ENCODE assay signal across 9 mouse cellular contexts in the genomic region with DNA sequence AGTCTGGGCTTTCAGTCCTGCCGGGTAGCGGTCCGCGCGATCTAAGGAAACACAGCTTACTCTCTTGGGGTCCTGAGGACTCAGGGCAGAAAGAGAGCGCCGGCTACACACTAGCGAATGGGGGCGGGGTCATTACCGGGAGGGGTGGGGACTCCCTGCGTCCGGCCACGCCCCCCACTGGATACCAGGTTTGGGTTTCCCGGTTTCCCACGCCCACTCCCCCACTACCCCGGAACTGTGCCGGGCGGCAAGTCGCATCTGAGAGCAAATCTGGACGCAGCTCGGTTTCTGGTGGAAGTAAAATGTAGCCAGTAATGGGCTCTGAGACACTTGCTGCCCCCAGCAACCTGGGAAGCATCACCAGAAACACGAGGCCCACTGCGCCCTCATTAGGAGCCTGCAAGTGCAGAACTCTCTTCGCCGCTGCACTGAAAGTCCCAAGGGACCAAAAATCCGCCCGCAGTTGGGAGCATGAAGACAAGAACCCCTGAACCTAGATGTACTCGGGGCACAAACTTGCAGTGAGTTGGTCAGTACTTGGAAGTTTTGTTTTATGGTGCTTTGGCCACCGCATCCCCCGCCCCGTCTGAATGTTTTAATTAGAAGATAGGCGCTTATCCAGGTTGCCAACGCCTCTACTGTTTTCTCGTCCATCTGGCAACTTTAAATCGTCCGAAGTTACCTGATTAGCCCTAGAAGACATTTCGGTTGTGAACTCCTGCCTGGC. TPM values are rescaled to one million over a fixed set of nuclear protein-coding genes. Genes with fewer than 3 reads are reported as not detected.
DNase-seq lines count a peak whose midpoint lies in the region; ATAC-seq and TF ChIP-seq lines count a peak whose summit lies in the region.
"Had no signal": no experiment of that assay in that cellular context is flagged by ENCODE, and none has a peak within 500 bp of the region (broad histone marks: within the 10 kb centered on the region; RNA-seq: fewer than 3 reads in every experiment).

Kdr (minus strand) TSS at position 85 of the 727 bp plus-strand sequence.

- peak within 1 kb of the TSS; percentile 57 for H3K9ac ChIP-seq in forebrain, embryonic 16.5 days (replicated peaks; ENCODE audit: low read depth, low read length)
- peak within 1 kb of the TSS; percentile 80 for H3K9ac ChIP-seq in lung, embryonic 16.5 days (ENCODE audit: low read length)

- H3K9me3 ChIP-seq in forebrain, embryonic 16.5 days (ENCODE audit: control insufficient read depth, low read length), result no peaks in the 10 kb centered on the region
- no peaks in the 10 kb centered on the region for H3K9me3 ChIP-seq in lung, embryonic 16.5 days (ENCODE audit: control insufficient read depth, low read length)

- H3K36me3 ChIP-seq in forebrain, embryonic 16.5 days (ENCODE audit: control insufficient read depth, insufficient read depth), result no peaks in the 10 kb centered on the region
- no peaks in the 10 kb centered on the region for H3K36me3 ChIP-seq in lung, embryonic 16.5 days (ENCODE audit: control insufficient read depth, insufficient read depth, low read length)

- 1% methylated on average over 37 of the region's 37 CpGs for WGBS in forebrain, embryonic 16.5 days
- under 1% methylated on average over 33 of the region's 37 CpGs for WGBS in lung, embryonic 16.5 days

- peaks cover 45% of the 10 kb centered on the region for H3K27me3 ChIP-seq in forebrain, embryonic 16.5 days (replicated peaks; ENCODE audit: control insufficient read depth, insufficient read depth, low read length)
- peaks cover 33% of the 10 kb centered on the region for H3K27me3 ChIP-seq in lung, embryonic 16.5 days (ENCODE audit: control insufficient read depth, insufficient read depth, low read depth, low read length)
- H3K27me3 ChIP-seq: Patski had no signal

- H3K4me3 ChIP-seq in forebrain, embryonic 16.5 days (replicated peaks; ENCODE audit: low read length), result peak within 1 kb of the TSS; percentile 60
- H3K4me3 ChIP-seq in layer of hippocampus, adult 2 months, result peak within 1 kb of the TSS; percentile 73
- peak within 1 kb of the TSS; percentile 73 for H3K4me3 ChIP-seq in lung, embryonic 16.5 days (ENCODE audit: low read length)

- peak; percentile 13 to 36 for DNase-seq in spleen, adult 18-20 months
- no peak for DNase-seq in spleen, adult 12 weeks (ENCODE audit: low spot score)
- DNase-seq in heart, postnatal 4 days, result peak; percentile 82
- peak; percentile 22 to 39 for DNase-seq in layer of hippocampus, adult 2 months (ENCODE audit: low spot score in 2 of 2)
- peak; percentile 40 for DNase-seq in ovary, postnatal 10 days (ENCODE audit: low spot score)
- DNase-seq in thymus, postnatal 4 days, result peak; percentile 69

- peak; percentile 39 for TF ChIP-seq CTCF in layer of hippocampus, adult 2 months (conservative IDR thresholded peaks at IDR 0.05)

- H3K27ac ChIP-seq in forebrain, embryonic 16.5 days (ENCODE audit: low read length), result peak within 1 kb of the TSS; percentile 52; the same call in 1 of the 2 replicates
- H3K27ac ChIP-seq in layer of hippocampus, adult 2 months, result peak within 1 kb of the TSS; percentile 61
- H3K27ac ChIP-seq in lung, embryonic 16.5 days (ENCODE audit: low read length), result peak within 1 kb of the TSS; percentile 86

- ATAC-seq in forebrain, embryonic 16.5 days, result peak; percentile 76
- ATAC-seq in lung, embryonic 16.5 days (ENCODE audit: low read depth), result peak; percentile 91
- ATAC-seq: Patski had no signal

- H3K4me1 ChIP-seq in forebrain, embryonic 16.5 days (replicated peaks; ENCODE audit: control insufficient read depth, insufficient read depth, low read length), result peaks cover 22% of the 10 kb centered on the region
- H3K4me1 ChIP-seq in lung, embryonic 16.5 days (replicated peaks; ENCODE audit: control insufficient read depth, insufficient read depth, low read length), result peaks cover 14% of the 10 kb centered on the region; the same call in 1 of the 2 replicates

- peak within 1 kb of the TSS; percentile 99 for H3K4me2 ChIP-seq in forebrain, embryonic 16.5 days (ENCODE audit: low read length)
- H3K4me2 ChIP-seq in lung, embryonic 16.5 days (ENCODE audit: low read depth, low read length), result peak within 1 kb of the TSS; percentile 97

RNA-seq across cellular contexts. Expression of gene Kdr, which starts in this region (rescaled TPM):
- 22.8 and 26.0 TPM in 2 replicates for polyA plus RNA-seq in forebrain, embryonic 16.5 days (2015; fragmentation: Nextera tagmentation; extraction: Ambion mirVana)
- 100 to 1,000 TPM; 115 to 119 TPM for total RNA-seq in heart, postnatal 4 days (2021)
- 1 to 10 TPM; 6.3 to 7.0 TPM for total RNA-seq in layer of hippocampus, adult 2 months (2021)
- 65.0 and 69.4 TPM in 2 replicates for polyA plus RNA-seq in lung, embryonic 16.5 days (2015; fragmentation: Nextera tagmentation; extraction: Ambion mirVana)
- polyA plus RNA-seq: Patski had no signal

Comparison
In these comparisons a context has a peak if more than half of its experiments do, and no peak if none do; other contexts are left out.
1. RNA of gene Kdr (total RNA-seq): 115 to 119 TPM in heart, postnatal 4 days; 6.3 to 7.0 TPM in layer of hippocampus, adult 2 months; every median in the first group is over 10 times any median in the second.
2. Peak in every context shown above with its lines, with median percentiles within 50 percentile points of each other: H3K27ac ChIP-seq and H3K4me3 ChIP-seq.